Mouse (Mus musculus) forebrain, postnatal 0 days (tissue): Measurements from ENCODE around the gene Dusp10. TPM values are rescaled to one million over a fixed set of nuclear protein-coding genes. Genes with fewer than 3 reads are reported as not detected.

Experiments
- ATAC-seq: fragments of 200-750 bp; cut with Nextera tagmentation; 2 replicates; pipeline ENCODE4 v1.8.0; 2017; ENCODE audit warnings: mild to moderate bottlenecking, moderate library complexity
- DNase-seq: peaks from one replicate; pipeline ENCODE4 v3.0.0-alpha.2; 2015
- H3K27ac ChIP-seq: fragments of 300-500 bp; sonication (generic); 2 replicates; pipeline ENCODE4 v1.5.1; 2014; ENCODE audit warnings: low read depth, mild to moderate bottlenecking, antibody characterized with exemption, low read length, moderate library complexity, mixed read lengths
- H3K27me3 ChIP-seq: fragments of 300-500 bp; sonication (generic); 2 replicates; pipeline ENCODE4 v1.6.1; 2014; ENCODE audit warnings: mild to moderate bottlenecking, low read length, mixed read lengths; ENCODE audit not compliant: insufficient read depth
- H3K36me3 ChIP-seq: fragments of 300-500 bp; sonication (generic); 2 replicates; pipeline ENCODE4 v1.6.1; 2014; ENCODE audit warnings: mild to moderate bottlenecking, moderate library complexity; ENCODE audit not compliant: insufficient read depth
- H3K4me1 ChIP-seq: fragments of 300-500 bp; sonication (generic); 2 replicates; pipeline ENCODE4 v1.6.1; 2014; ENCODE audit warnings: antibody characterized with exemption; ENCODE audit not compliant: insufficient read depth
- H3K4me2 ChIP-seq: fragments of 300-500 bp; sonication (generic); 2 replicates; pipeline ENCODE4 v1.6.1; 2014; ENCODE audit warnings: low read depth, mild to moderate bottlenecking, moderate library complexity
- H3K4me3 ChIP-seq: fragments of 300-500 bp; sonication (generic); 2 replicates; pipeline ENCODE4 v1.5.1; 2014; ENCODE audit warnings: low read depth, low read length, mixed read lengths
- H3K9ac ChIP-seq: fragments of 300-500 bp; sonication (generic); 2 replicates; pipeline ENCODE4 v1.6.1; 2014; ENCODE audit warnings: mild to moderate bottlenecking
- H3K9me3 ChIP-seq: fragments of 300-500 bp; sonication (generic); 2 replicates; pipeline ENCODE4 v1.6.1; 2016; ENCODE audit warnings: low read length
- CTCF ChIP-seq: sonication (generic); IDR thresholded peaks from 2 replicates; pipeline ENCODE4 v1.5.1; 2016; ENCODE audit warnings: antibody characterized with exemption, control low read depth, low read depth
- WGBS: fragments of 180-500 bp; shearing (Covaris S2); extraction: QIAGEN DNeasy Blood & Tissue Kit; methylation state at CpG from one replicate; pipeline ENCODE4 v1.1.7; 2014; 5-methylcytosine and 5-hydroxymethylcytosine counted together
- polyA plus RNA-seq: library from polyadenylated mRNA; unstranded; fragments of >200 nt; fragmentation: Nextera tagmentation; extraction: Ambion mirVana; gene quantifications from 2 replicates; pipeline ENCODE4 v1.2.1, GENCODE M21; 2015
- total RNA-seq: library from RNA; depleted of rRNA; stranded (reverse); fragments of >200 nt; gene quantifications from 2 replicates; pipeline ENCODE4 v1.2.3, GENCODE M21; 2014; rRNA removed

Dusp10 gene
- total RNA-seq (4.3 and 8.9 TPM in 2 replicates), polyA plus RNA-seq (3.8 and 4.5 TPM in 2 replicates)

DNA sequence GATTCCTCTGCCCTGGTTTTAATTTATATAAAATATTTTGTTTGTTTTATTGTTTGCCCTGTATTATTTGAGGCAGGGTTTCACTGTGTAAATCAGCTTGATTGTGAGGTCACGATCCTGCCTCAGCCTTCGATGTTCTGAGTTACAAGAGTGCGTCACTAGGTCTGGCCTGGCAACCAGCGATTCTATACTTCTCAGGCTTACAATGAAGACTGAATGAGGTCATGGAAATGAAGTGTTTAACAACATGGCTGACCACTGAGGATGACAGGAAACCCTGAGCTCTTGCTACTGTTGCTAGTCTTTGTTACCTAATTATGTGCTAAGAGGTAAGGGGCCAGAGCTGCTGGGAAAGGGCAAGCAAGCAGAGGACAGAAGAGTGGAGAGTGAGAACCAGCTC is at the start of gene Dusp10:
Gene Dusp10 (plus strand): TSS at position 197 of the 400 bp plus-strand sequence.
- no peaks in the 10 kb centered on the region for H3K27me3 ChIP-seq
- H3K27ac ChIP-seq = no peak within 1 kb of the TSS
- ATAC-seq (no peak), DNase-seq (no peak)
- WGBS = 85% methylated on average over 4 of the region's 4 CpGs
- TF ChIP-seq CTCF = no peak
- no peak within 1 kb of the TSS for H3K4me2 ChIP-seq
- H3K9ac ChIP-seq = no peak within 1 kb of the TSS
- no peaks in the 10 kb centered on the region for H3K4me1 ChIP-seq
- no peak within 1 kb of the TSS for H3K4me3 ChIP-seq
- no peaks in the 10 kb centered on the region for H3K9me3 ChIP-seq
- no peaks in the 10 kb centered on the region for H3K36me3 ChIP-seq

DNA sequence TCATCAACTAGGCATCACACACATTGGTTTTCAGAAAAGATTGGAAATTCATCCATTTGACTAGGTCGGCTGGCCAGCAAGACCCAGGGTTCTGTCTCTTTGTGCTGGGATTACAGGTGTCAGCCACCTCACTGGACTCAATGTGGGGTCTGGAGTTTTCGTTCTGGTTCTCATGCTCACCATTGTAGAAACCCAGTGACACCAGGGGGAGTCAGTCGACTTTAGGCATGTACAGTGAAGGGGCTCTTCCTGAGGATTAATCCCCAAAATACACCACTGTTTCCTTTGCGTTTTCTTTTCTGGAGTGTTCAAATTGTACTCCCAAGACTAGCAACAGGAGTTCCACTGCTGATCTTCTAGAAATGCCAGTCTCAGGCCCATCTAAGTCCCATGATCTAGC is 47.8 kb upstream of the Dusp10 start:
- ATAC-seq (no peak), DNase-seq (no peak)
- Histone ChIP-seq H3K4me1 (no peaks in the 10 kb centered on the region), H3K27ac (no peak overlapping the region), H3K4me3 (no peak overlapping the region), H3K9me3 (no peaks in the 10 kb centered on the region), H3K9ac (no peak overlapping the region), H3K27me3 (no peaks in the 10 kb centered on the region), H3K4me2 (no peak overlapping the region), H3K36me3 (no peaks in the 10 kb centered on the region)
- no peak for TF ChIP-seq CTCF
- 72% methylated on average over 4 of the region's 4 CpGs for WGBS

DNA sequence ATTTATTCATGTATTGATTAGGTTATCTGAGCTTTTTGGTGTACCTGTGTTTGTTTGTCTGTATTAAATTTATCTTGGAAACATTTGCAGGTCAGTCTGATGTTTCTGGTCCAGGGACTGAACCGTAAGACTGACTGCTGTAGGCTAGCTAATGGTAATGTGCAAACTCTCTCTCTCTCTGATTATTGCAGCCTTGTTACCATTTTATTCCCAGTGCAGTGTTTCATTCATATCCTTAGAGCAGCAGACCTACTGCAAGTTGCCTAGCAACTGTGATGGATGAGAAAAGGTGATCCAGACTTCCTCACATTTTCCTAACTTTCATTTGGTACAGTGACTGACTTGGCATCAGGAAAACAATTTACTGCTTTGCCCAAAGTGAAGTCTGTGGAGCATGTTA is 43.8 kb upstream of the Dusp10 start:
- no peaks in the 10 kb centered on the region for H3K9me3 ChIP-seq
- WGBS = 59% methylated on average over 1 of the region's 1 CpGs
- no peaks in the 10 kb centered on the region for H3K4me1 ChIP-seq
- H3K27me3 ChIP-seq = no peaks in the 10 kb centered on the region
- H3K27ac ChIP-seq = no peak overlapping the region
- no peak overlapping the region for H3K4me2 ChIP-seq
- ATAC-seq (peak; percentile 38), DNase-seq (peak; percentile 7)
- H3K9ac ChIP-seq = no peak overlapping the region
- no peak for TF ChIP-seq CTCF
- no peak overlapping the region for H3K4me3 ChIP-seq
- no peaks in the 10 kb centered on the region for H3K36me3 ChIP-seq

- no peak overlapping the region for H3K9ac ChIP-seq
- ATAC-seq (no peak), DNase-seq (no peak)
- no peak overlapping the region for H3K4me3 ChIP-seq
- 0 out of 2 replicates have a peak, but pooled peaks cover 3% of the 10 kb centered on the region for H3K4me1 ChIP-seq
- TF ChIP-seq CTCF = no peak
- no peak overlapping the region for H3K4me2 ChIP-seq
- no peaks in the 10 kb centered on the region for H3K9me3 ChIP-seq
- no peaks in the 10 kb centered on the region for H3K36me3 ChIP-seq
- no peak overlapping the region for H3K27ac ChIP-seq
- no peaks in the 10 kb centered on the region for H3K27me3 ChIP-seq
- WGBS = 92% methylated on average over 9 of the region's 9 CpGs
Observed at GRCm38 (mm10) chr1:183979814-183980243, 33.3 kb upstream of the Dusp10 start.

- Histone ChIP-seq H3K9ac (no peak overlapping the region), H3K36me3 (no peaks in the 10 kb centered on the region), H3K4me2 (peak overlapping the region; percentile 19; the same call in 1 of the 2 replicates), H3K4me1 (0 out of 2 replicates have a peak, but pooled peaks cover 3% of the 10 kb centered on the region), H3K4me3 (no peak overlapping the region), H3K27me3 (no peaks in the 10 kb centered on the region), H3K27ac (no peak overlapping the region), H3K9me3 (no peaks in the 10 kb centered on the region)
- WGBS = 45% methylated on average over 13 of the region's 13 CpGs
- DNase-seq = peak; percentile 68
- peak; percentile 78 for ATAC-seq
- no peak for TF ChIP-seq CTCF
Observed at GRCm38 (mm10) chr1:183982108-183982507, 31.0 kb upstream of the Dusp10 start.

DNA sequence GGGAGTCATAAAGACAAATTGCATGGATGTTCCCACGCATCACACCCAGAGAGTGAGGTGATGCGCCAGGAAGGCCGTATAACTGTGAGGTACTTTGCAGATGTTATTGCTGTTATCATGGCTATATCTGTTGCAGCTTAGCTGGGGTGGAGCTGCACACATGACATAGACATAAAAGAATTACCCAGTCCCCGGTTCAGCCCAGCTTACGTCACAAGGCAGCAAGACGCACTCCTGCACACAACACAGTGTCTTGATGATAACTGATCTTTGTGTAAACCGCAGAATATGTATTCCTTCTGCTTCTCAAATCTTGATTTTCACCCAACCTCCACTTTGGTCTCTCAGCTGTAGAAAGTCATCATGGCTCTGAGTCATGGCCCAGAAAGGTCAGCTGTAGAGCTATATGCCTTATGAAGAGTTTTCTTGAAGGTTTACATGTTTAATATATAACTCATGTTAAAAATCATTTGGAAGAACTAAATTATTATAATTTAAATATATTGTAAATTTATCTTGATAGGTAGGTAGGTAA is 25.3 kb upstream of the Dusp10 start:
- DNase-seq = no peak

GRCm38 (mm10) chr1:183991921-183992320 is 21.2 kb upstream of the Dusp10 start:
- Histone ChIP-seq H3K9ac (no peak overlapping the region), H3K4me3 (no peak overlapping the region), H3K4me1 (no peaks in the 10 kb centered on the region), H3K9me3 (no peaks in the 10 kb centered on the region), H3K27me3 (no peaks in the 10 kb centered on the region), H3K4me2 (no peak overlapping the region), H3K27ac (no peak overlapping the region), H3K36me3 (no peaks in the 10 kb centered on the region)
- WGBS = 85% methylated on average over 2 of the region's 2 CpGs
- no peak for TF ChIP-seq CTCF
- DNase-seq (no peak), ATAC-seq (no peak)

More for the DNA sequence above, 25.3 kb upstream of the Dusp10 start:
- no peak overlapping the region for H3K4me3 ChIP-seq
- H3K27ac ChIP-seq = no peak overlapping the region
- H3K36me3 ChIP-seq = no peaks in the 10 kb centered on the region
- no peak for ATAC-seq
- H3K9me3 ChIP-seq = no peaks in the 10 kb centered on the region
- H3K4me2 ChIP-seq = no peak overlapping the region
- 98% methylated on average over 7 of the region's 7 CpGs for WGBS
- TF ChIP-seq CTCF = no peak
- H3K9ac ChIP-seq = no peak overlapping the region
- H3K27me3 ChIP-seq = no peaks in the 10 kb centered on the region
- H3K4me1 ChIP-seq = no peaks in the 10 kb centered on the region
